Mouse (Mus musculus): ENCODE data around the gene Gm9639.

DNA sequence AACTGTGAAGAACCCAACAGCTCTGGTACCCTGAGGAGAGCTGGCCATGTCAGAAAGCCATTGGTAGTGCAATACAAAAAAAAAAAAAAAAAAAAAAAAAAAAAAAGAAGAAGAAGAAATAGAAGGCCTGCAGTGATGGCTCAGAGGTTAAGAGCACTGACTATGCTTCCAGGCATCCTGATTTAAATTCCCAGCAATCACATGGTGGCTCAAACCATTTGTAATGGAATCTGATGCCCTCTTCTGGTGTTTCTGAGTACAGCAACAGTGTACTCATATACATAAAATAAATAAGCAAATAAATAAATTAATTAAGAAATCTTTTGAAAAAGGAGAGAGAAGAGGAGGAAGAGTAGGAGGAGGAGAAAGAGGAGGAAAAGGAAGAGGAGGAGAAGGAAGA is 41.4 kb downstream of the Gm9639 start:
- TF ChIP-seq TAL1 (IDR thresholded peaks at IDR 0.05; ENCODE audit: low read length) = no peak
- TF ChIP-seq GATA1 (IDR thresholded peaks at IDR 0.05; ENCODE audit: low read length) = no peak

Data from erythroblast, embryonic 14.5 days (primary cell).